Mouse (Mus musculus) spleen, adult 2 months (tissue): ENCODE measurements around the gene Commd2. TPM values are rescaled to one million over a fixed set of nuclear protein-coding genes. Genes with fewer than 3 reads are reported as not detected.

Experiments
- DNase-seq, 2 experiments: peaks; one replicate each; pipeline versions ENCODE4 v3.0.0 to v3.0.0-alpha.2; 2012 to 2021; ENCODE audit warnings: low spot score in 2 of 2, low read depth in 1 of 2
- H3K27ac ChIP-seq: fragments of 200-500 bp; 2 replicates; pipeline ENCODE4 v1.5.1; 2012; ENCODE audit warnings: low read length, inconsistent platforms; ENCODE audit not compliant: insufficient read depth
- H3K27me3 ChIP-seq: fragments of 200-500 bp; 2 replicates; pipeline ENCODE4 v1.6.1; 2012; ENCODE audit warnings: mild to moderate bottlenecking, moderate library complexity, low read length, inconsistent platforms; ENCODE audit not compliant: control insufficient read depth, insufficient read depth
- H3K36me3 ChIP-seq: fragments of 200-500 bp; 2 replicates; pipeline ENCODE4 v1.6.1; 2012; ENCODE audit warnings: mild to moderate bottlenecking, low read length, inconsistent platforms; ENCODE audit not compliant: control insufficient read depth, insufficient read depth
- H3K4me1 ChIP-seq: fragments of 200-500 bp; 2 replicates; pipeline ENCODE4 v1.6.1; 2011; ENCODE audit warnings: inconsistent platforms; ENCODE audit not compliant: control insufficient read depth, insufficient read depth, insufficient read length
- H3K4me3 ChIP-seq: fragments of 200-500 bp; 2 replicates; pipeline ENCODE4 v1.5.1; 2011; ENCODE audit warnings: mild to moderate bottlenecking, inconsistent platforms; ENCODE audit not compliant: insufficient read depth, insufficient read length; ENCODE audit errors: extremely low read depth
- CTCF ChIP-seq: fragments of 200-500 bp; IDR thresholded peaks from 2 replicates; pipeline ENCODE4 v1.5.1; 2011; ENCODE audit warnings: mild to moderate bottlenecking, inconsistent platforms; ENCODE audit not compliant: insufficient read depth, insufficient read length, insufficient replicate concordance; ENCODE audit errors: extremely low read depth
- POLR2A ChIP-seq: fragments of 200-500 bp; IDR thresholded peaks from 2 replicates; pipeline ENCODE4 v1.6.1; 2011; ENCODE audit warnings: low read depth, low read length, inconsistent platforms
- WGBS: fragments of 180-500 bp; shearing (Covaris S2); methylation state at CpG from one replicate; pipeline ENCODE4 v1.1.7; 2018; 5-methylcytosine and 5-hydroxymethylcytosine counted together
- polyA plus RNA-seq: library from polyadenylated mRNA; depleted of rRNA; stranded (reverse); fragments of >200 nt; gene quantifications from 2 replicates; pipeline ENCODE4 v1.2.3, GENCODE M21; 2012

The Commd2 gene
- polyA plus RNA-seq, 1 experiment: 11.5 TPM

- DNase-seq: peak; percentile 47 to 71
- Histone ChIP-seq H3K4me3 (no peak overlapping the region), H3K4me1 (peaks cover 10% of the 10 kb centered on the region), H3K36me3 (no peaks in the 10 kb centered on the region), H3K27me3 (no peaks in the 10 kb centered on the region), H3K27ac (no peak overlapping the region)
- WGBS: 11% methylated on average over 4 of the region's 4 CpGs
- TF ChIP-seq CTCF (no peak), POLR2A (no peak)
These were observed 22.1 kb upstream of the Commd2 start for GRCm38 (mm10) chr3:57673586-57673985.

DNA sequence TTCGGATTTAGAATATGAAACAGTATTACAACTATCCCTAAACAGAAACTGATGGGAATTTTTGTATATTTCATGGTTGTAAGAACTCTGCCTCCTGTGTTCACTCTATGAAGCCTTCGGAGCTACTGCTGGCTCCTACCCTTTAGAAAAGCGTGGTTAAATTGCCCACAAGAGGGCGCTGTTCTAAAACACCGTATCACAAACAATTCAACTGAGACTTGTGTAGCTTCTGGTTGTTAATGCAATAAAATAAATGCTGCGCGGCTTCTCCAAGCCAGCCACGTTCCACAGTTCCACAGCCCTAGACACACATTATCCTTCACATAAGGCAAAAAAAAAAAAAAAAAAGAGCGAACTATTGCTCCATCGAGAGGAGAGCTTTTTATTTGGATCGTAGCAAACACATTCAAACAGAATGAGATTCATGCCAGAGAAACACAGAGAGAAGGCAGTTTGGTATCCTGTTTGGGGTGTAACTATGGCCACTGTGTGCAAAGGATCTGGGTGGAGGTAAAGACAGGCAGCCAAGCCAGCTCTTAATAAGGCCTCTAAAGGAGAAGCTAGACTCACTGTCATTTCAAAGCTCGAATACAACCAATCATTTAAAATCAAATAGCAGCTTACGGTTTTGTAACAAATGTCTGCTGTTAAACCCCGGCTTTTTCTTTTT is 15.7 kb upstream of the Commd2 start:
- no peak overlapping the region for H3K27ac ChIP-seq
- H3K36me3 ChIP-seq: no peaks in the 10 kb centered on the region
- WGBS: 31% methylated on average over 14 of the region's 14 CpGs
- TF ChIP-seq POLR2A (no peak), CTCF (peak; percentile 22; the same call in 1 of the 2 replicates)
- H3K4me3 ChIP-seq: no peak overlapping the region
- H3K4me1 ChIP-seq: no peaks in the 10 kb centered on the region
- no peaks in the 10 kb centered on the region for H3K27me3 ChIP-seq
- DNase-seq: peak; percentile 52 to 56

GRCm38 (mm10) chr3:57665880-57666279 is 14.4 kb upstream of the Commd2 start:
- TF ChIP-seq CTCF (no peak), POLR2A (no peak)
- WGBS: 95% methylated on average over 5 of the region's 5 CpGs
- Histone ChIP-seq H3K27me3 (no peaks in the 10 kb centered on the region), H3K4me3 (no peak overlapping the region), H3K36me3 (no peaks in the 10 kb centered on the region), H3K4me1 (no peaks in the 10 kb centered on the region), H3K27ac (no peak overlapping the region)
- no peak for DNase-seq

DNA sequence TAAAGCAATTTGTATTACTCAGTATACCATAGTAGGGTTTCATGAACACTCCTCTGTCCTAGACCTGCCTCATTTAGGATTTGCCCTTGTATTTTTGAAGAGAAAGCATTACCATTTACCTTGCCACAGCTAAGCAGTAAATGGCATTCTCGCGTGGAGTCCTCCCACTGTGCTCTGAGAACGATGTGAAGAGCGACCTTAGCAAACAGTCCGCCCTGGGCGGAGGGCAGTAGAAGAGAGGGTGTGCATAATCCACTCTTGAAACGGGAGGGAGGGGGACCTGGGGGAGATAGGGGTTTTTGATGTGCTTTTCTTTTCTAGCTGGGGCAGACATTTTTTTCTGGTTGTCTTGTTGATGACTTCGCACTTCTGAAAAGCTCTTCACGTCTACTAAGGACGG is 13.2 kb upstream of the Commd2 start:
- DNase-seq: no peak
- Histone ChIP-seq H3K27ac (no peak overlapping the region), H3K27me3 (no peaks in the 10 kb centered on the region), H3K36me3 (no peaks in the 10 kb centered on the region), H3K4me1 (no peaks in the 10 kb centered on the region), H3K4me3 (no peak overlapping the region)
- TF ChIP-seq CTCF: no peak
- no peak for TF ChIP-seq POLR2A
- 82% methylated on average over 10 of the region's 10 CpGs for WGBS

GRCm38 (mm10) chr3:57663731-57664130 is 12.2 kb upstream of the Commd2 start:
- Histone ChIP-seq H3K4me3 (no peak overlapping the region), H3K27me3 (no peaks in the 10 kb centered on the region), H3K36me3 (no peaks in the 10 kb centered on the region), H3K4me1 (no peaks in the 10 kb centered on the region), H3K27ac (no peak overlapping the region)
- DNase-seq: peak in 1 of 2 experiments; percentile 22
- WGBS: 16% methylated on average over 6 of the region's 6 CpGs
- no peak for TF ChIP-seq CTCF
- TF ChIP-seq POLR2A: no peak

GRCm38 (mm10) chr3:57658608-57659007 is 7.1 kb upstream of the Commd2 start:
- TF ChIP-seq POLR2A: no peak
- TF ChIP-seq CTCF: no peak
- no peaks in the 10 kb centered on the region for H3K27me3 ChIP-seq
- no peaks in the 10 kb centered on the region for H3K4me1 ChIP-seq
- WGBS: 70% methylated on average over 6 of the region's 6 CpGs
- H3K36me3 ChIP-seq: no peaks in the 10 kb centered on the region
- H3K4me3 ChIP-seq: no peak overlapping the region
- no peak overlapping the region for H3K27ac ChIP-seq
- no peak for DNase-seq

DNA sequence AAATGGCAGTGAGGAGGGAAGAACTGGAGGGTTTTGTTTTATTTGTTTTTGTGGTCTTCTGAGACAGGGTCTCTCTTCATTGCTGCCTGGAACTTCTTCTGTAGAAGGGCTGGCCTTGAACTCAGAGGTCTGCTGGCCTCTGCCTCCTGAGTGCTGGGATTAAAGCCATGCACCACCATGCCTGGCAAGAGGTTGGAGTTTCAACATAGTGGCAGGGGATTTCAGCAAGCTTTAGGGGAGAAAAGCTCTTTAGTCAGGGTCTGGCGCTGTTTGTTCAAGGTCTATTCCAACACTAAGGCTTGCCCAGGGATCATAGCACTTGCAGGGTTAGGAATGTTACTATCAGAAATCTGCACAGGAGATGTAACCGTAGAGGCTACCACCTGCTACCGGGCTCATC is 2.1 kb upstream of the Commd2 start:
- TF ChIP-seq POLR2A (no peak), CTCF (no peak)
- Histone ChIP-seq H3K4me3 (no peak overlapping the region), H3K4me1 (no peaks in the 10 kb centered on the region), H3K27me3 (0 out of 2 replicates have a peak, but pooled peaks cover 2% of the 10 kb centered on the region), H3K27ac (no peak overlapping the region), H3K36me3 (no peaks in the 10 kb centered on the region)
- no peak for DNase-seq
- 92% methylated on average over 3 of the region's 3 CpGs for WGBS
